Mouse (Mus musculus) megakaryocyte, adult 5-6 weeks (primary cell): ENCODE data around the gene Dnmt3c. TPM values are rescaled to one million over a fixed set of nuclear protein-coding genes. Genes with fewer than 3 reads are reported as not detected.
"Not testable (repeated sequence)": the region's sequence is repeated elsewhere in the genome, so short reads cannot be mapped to it uniquely, and the experiment has no call there.

Source experiments
- ATAC-seq: 2 replicates; pipeline ENCODE4 v1.8.0; 2016; ENCODE audit warnings: mild to moderate bottlenecking, inconsistent platforms; ENCODE audit not compliant: poor library complexity, severe bottlenecking
- total RNA-seq, 2 experiments: library from RNA; stranded (forward) in 1 of 2; stranded (reverse) in 1 of 2; fragments of 153-499, 151-499 nt in 1 of 2; fragments of 221-1000, 200-1000 nt in 1 of 2; gene quantifications; 2 replicates each; pipeline versions ENCODE4 v1.2.3 to v1.2.4; 2015 to 2017

The Dnmt3c gene
- not detected in 2 replicates for total RNA-seq (2015)
- total RNA-seq (2017), result not detected in 2 replicates

DNA sequence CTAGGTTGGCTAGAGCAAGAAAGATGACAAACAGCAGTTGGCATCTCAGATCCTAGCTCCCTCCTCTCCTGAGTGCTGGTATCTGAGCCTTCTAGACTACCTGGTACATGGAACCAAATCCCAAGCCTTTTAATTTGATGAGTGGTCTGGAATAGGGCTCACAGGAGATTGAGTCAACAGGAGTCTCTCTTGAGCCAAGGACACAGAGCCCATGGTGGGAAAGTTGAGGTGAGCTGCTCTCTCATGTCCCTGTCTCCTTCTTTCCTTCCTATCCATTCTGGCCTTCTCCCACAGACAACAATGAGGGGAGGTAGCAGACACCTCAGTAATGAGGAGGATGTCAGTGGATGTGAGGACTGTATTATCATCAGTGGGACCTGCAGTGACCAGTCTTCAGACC is at the start of gene Dnmt3c:
Gene Dnmt3c (plus strand): TSS at position 301 of the 400 bp plus-strand sequence.
- ATAC-seq, result no peak

- ATAC-seq, result peak; percentile 14; the same call in 1 of the 2 replicates
Observed at GRCm38 (mm10) chr2:153648773-153649297, 47.6 kb upstream of the Dnmt3c start.

- peak; percentile 61 for ATAC-seq
Observed at GRCm38 (mm10) chr2:153649298-153650013, 47.0 kb upstream of the Dnmt3c start, which contains the start of gene Dnmt3b. Gene Dnmt3b (plus strand): TSS chr2:153649450.

- peak; percentile 39 for ATAC-seq
Observed at GRCm38 (mm10) chr2:153650014-153650687, 46.3 kb upstream of the Dnmt3c start.

GRCm38 (mm10) chr2:153651681-153652080 is 44.8 kb upstream of the Dnmt3c start:
- ATAC-seq, result no peak

GRCm38 (mm10) chr2:153657659-153658058 is 38.8 kb upstream of the Dnmt3c start:
- not testable (repeated sequence) for ATAC-seq

GRCm38 (mm10) chr2:153660616-153661015 is 35.8 kb upstream of the Dnmt3c start:
- no peak for ATAC-seq

DNA sequence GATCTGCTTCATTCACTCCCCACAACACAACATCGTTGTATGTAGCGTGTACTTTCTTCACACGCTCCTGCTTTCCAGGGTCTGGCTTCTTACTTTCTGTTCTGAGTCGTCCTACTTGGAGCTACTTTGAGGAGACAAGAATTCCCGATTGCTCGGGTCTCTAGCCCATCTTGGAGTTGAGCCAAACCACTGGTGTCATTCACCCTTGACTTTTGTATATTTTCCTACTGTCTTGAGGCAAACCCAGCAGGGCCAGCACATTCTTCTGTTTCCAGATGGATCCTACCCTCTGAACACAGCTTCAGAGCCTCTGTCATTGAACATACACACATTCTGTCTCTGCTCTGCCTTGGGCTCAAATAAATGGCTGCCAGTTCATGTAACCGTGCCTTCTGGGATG is 31.1 kb upstream of the Dnmt3c start:
- ATAC-seq, result no peak

- peak; percentile 52 for ATAC-seq
Observed at GRCm38 (mm10) chr2:153668754-153669376, 27.6 kb upstream of the Dnmt3c start.

- ATAC-seq, result no peak
Observed at GRCm38 (mm10) chr2:153670111-153670510, 26.3 kb upstream of the Dnmt3c start.

DNA sequence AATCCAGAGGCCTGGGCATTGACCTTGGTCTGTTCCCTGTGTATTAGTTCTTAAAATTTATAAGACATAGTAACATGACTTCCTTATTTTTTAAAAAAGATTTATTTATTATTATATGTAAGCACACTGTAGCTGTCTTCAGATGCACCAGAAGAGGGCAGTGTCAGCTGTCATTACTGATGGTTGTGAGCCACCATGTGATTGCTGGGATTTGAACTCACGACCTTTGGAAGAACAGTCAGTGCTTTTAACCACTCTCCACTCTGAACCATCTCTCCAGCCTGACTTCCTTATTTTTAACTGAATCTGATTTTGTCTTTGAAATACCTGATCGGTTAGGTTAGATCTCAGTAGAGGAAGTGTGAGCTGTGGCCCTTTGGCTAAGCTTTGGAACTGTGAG is 23.8 kb upstream of the Dnmt3c start:
- no peak for ATAC-seq

DNA sequence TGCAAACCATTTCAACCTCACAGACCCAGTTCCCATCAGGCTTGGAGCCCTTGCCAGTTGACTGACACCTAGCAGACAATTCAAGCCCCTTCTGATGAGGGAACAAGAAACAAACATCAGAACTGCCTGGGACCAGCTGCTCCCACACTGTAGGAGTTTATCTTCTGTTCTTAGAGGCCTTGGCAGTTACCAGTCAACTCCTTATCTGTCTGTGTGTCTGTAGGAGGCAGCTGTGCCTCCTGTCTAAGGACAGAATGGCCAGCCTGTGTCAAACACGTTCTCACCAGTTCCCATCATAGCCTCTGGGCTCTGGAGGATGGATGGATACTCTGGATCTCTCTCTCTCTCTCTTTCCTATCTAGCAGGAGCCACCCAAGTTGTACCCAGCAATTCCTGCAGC is 21.1 kb upstream of the Dnmt3c start:
- not testable (repeated sequence) for ATAC-seq

DNA sequence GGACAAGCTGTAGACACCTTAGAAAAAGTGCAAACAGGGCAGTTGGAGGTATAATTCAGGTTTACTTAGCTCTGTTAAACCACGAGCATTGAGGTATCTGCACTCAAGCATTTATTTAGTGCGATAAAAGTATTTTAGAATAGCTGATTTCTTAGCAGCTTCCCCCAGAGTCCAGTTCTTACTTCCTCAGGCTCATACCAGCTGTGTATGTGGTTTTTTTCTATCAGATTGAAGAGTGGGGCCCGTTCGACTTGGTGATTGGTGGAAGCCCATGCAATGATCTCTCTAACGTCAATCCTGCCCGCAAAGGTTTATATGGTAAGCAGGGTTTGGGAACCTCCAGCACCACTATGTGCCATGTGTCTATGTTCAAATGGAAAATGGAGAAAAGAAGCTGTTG is 19.5 kb upstream of the Dnmt3c start:
- no peak for ATAC-seq

- ATAC-seq, result no peak
Observed at GRCm38 (mm10) chr2:153677550-153677949, 18.9 kb upstream of the Dnmt3c start.

GRCm38 (mm10) chr2:153679959-153680358 is 16.5 kb upstream of the Dnmt3c start:
- no peak for ATAC-seq

GRCm38 (mm10) chr2:153693413-153693812 is 3.0 kb upstream of the Dnmt3c start:
- not testable (repeated sequence) for ATAC-seq

GRCm38 (mm10) chr2:153694462-153695085 is 1.9 kb upstream of the Dnmt3c start:
- peak; percentile 83 for ATAC-seq

GRCm38 (mm10) chr2:153703389-153703788 is 6.9 kb downstream of the Dnmt3c start:
- ATAC-seq, result no peak

DNA sequence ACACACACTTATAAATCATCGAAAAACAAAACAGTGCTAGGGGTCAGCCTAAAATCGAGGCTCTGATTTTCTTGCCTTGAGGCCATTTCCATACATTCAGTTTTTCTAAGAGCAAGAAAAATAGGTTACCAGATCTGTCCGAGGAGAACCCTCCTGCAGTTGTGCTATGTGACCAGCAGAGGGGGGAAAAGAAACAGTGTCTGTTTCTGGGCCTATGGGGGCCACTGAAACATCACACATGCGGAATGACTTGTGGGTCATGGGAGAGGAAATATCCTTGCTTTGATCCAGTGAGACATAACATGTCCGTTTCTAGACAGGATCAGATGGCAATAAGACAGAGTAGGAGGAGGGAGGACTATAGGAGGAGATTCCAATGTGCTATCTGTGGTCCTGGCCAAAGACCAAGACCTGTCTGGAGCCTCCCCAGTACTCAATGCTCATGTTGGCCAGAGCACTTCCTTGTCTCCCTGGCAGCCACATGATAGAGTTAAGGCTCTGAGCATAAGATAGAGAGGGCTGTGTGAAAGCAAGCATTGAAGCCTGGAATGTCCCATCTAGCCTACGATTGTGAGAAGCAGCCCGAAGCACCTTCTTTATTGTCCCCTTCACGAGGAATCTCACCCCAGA is 14.4 kb downstream of the Dnmt3c start:
- peak; percentile 71; the same call in 1 of the 2 replicates for ATAC-seq

- no peak for ATAC-seq
Observed at GRCm38 (mm10) chr2:153712646-153713091, 16.2 kb downstream of the Dnmt3c start.
